Mouse (Mus musculus) kidney, embryonic 15.5 days (tissue): ENCODE data around the gene Mfn1. TPM values are rescaled to one million over a fixed set of nuclear protein-coding genes. Genes with fewer than 3 reads are reported as not detected.
A peak's percentile ranks its signal among the peaks of the same experiment; 100 is the strongest.

Experiments used
- ATAC-seq: fragments of 200-750 bp; cut with Nextera tagmentation; replicated peaks from 2 replicates; pipeline ENCODE4 v1.8.0; 2017; ENCODE audit warnings: moderate TSS enrichment; ENCODE audit not compliant: low FRiP score
- H3K27ac ChIP-seq: fragments of 300-500 bp; sonication (generic); 2 replicates; pipeline ENCODE4 v1.5.1; 2015; ENCODE audit warnings: mild to moderate bottlenecking, inconsistent platforms
- H3K27me3 ChIP-seq: fragments of 300-500 bp; sonication (generic); 2 replicates; pipeline ENCODE4 v1.6.1; 2015; ENCODE audit warnings: inconsistent platforms
- H3K36me3 ChIP-seq: fragments of 300-500 bp; sonication (generic); 2 replicates; pipeline ENCODE4 v1.6.1; 2015; ENCODE audit warnings: inconsistent platforms
- H3K4me1 ChIP-seq: fragments of 300-500 bp; sonication (generic); 2 replicates; pipeline ENCODE4 v1.6.1; 2015; ENCODE audit warnings: inconsistent platforms
- H3K4me2 ChIP-seq: fragments of 300-500 bp; sonication (generic); 2 replicates; pipeline ENCODE4 v1.6.1; 2015; ENCODE audit warnings: moderate library complexity, mild to moderate bottlenecking, inconsistent platforms
- H3K4me3 ChIP-seq: fragments of 300-500 bp; sonication (generic); replicated peaks from 2 replicates; pipeline ENCODE4 v1.5.1; 2015; ENCODE audit warnings: mild to moderate bottlenecking, inconsistent platforms
- H3K9ac ChIP-seq: fragments of 300-500 bp; sonication (generic); 2 replicates; pipeline ENCODE4 v1.6.1; 2015; ENCODE audit warnings: mild to moderate bottlenecking, inconsistent platforms
- H3K9me3 ChIP-seq: fragments of 300-500 bp; sonication (generic); replicated peaks from 2 replicates; pipeline ENCODE4 v1.6.1; 2016; ENCODE audit warnings: inconsistent platforms
- WGBS: fragments of 180-500 bp; shearing (Covaris S2); methylation state at CpG from one replicate; pipeline ENCODE4 v1.1.7; 2015; ENCODE audit warnings: mixed read lengths; 5-methylcytosine and 5-hydroxymethylcytosine counted together
- polyA plus RNA-seq: library from polyadenylated mRNA; unstranded; fragments of >200 nt; fragmentation: Nextera tagmentation; extraction: Ambion mirVana; gene quantifications from 2 replicates; pipeline ENCODE4 v1.2.1, GENCODE M21; 2015

Mfn1 gene
- polyA plus RNA-seq, 1 experiment from 2014 or later, result 32.3 TPM

DNA sequence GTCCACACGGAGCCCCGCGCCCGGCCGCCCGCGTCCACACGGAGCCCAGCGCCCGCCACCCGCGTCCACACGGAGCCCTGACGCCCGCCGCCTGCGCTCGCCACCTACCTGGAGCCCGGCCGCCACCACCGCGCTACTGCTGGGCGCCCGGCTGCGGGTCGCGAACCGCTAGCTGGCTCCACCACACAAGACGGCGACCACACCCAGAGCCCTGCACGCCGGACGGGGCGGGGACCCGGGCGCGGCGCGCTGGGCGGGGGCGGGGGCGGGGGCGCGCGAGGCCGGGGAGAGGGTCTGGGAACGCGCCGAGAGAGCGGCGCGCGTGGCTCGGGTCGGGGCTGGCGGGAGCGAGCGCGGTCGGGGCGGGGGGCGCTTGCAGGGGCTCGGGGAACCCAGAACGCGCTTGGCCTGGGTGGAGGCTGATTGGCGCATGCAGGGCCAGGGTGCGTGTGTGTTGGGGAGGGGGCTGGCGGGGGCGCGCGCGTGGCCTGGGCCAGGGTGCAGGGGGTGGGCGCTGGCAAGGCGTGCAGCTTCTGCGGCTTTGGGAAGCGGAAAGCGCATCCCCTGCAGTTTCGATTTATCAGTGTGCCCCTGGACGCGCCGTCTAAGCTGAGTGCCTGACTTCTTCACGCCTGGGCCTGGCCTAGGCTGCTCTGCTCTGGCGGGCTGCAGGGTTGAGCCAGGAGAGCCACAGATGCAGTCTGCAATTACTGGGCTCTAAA lies 87.2 kb downstream of the Mfn1 start, which contains the start of gene Gnb4:
TSS of gene Gnb4 (minus strand) at position 255 of the 722 bp plus-strand sequence.
- Histone ChIP-seq H3K4me2 (peak within 1 kb of the TSS; percentile 72), H3K27me3 (no peaks in the 10 kb centered on the region), H3K9me3 (no peaks in the 10 kb centered on the region), H3K4me1 (peaks cover 17% of the 10 kb centered on the region), H3K9ac (peak within 1 kb of the TSS; percentile 63), H3K4me3 (peak within 1 kb of the TSS; percentile 72), H3K36me3 (no peaks in the 10 kb centered on the region), H3K27ac (peak within 1 kb of the TSS; percentile 73)
- peak; percentile 91 for ATAC-seq
- under 1% methylated on average over 62 of the region's 83 CpGs for WGBS

GRCm38 (mm10) chr3:32617053-32617642 lies 87.9 kb downstream of the Mfn1 start:
- H3K4me1 ChIP-seq, result peaks cover 13% of the 10 kb centered on the region
- H3K4me3 ChIP-seq, result peak overlapping the region; percentile 72
- peak; percentile 50 for ATAC-seq
- peak overlapping the region; percentile 72 for H3K4me2 ChIP-seq
- peak overlapping the region; percentile 63 for H3K9ac ChIP-seq
- WGBS, result 24% methylated on average over 16 of the region's 16 CpGs
- H3K36me3 ChIP-seq, result no peaks in the 10 kb centered on the region
- H3K9me3 ChIP-seq, result no peaks in the 10 kb centered on the region
- H3K27ac ChIP-seq, result peak overlapping the region; percentile 73
- H3K27me3 ChIP-seq, result no peaks in the 10 kb centered on the region

- peaks cover 6% of the 10 kb centered on the region; the same call in 1 of the 2 replicates for H3K4me1 ChIP-seq
- no peak overlapping the region for H3K4me2 ChIP-seq
- no peaks in the 10 kb centered on the region for H3K9me3 ChIP-seq
- no peaks in the 10 kb centered on the region for H3K36me3 ChIP-seq
- no peak overlapping the region for H3K27ac ChIP-seq
- 79% methylated on average over 1 of the region's 1 CpGs for WGBS
- no peak overlapping the region for H3K9ac ChIP-seq
- H3K27me3 ChIP-seq, result no peaks in the 10 kb centered on the region
- no peak overlapping the region for H3K4me3 ChIP-seq
- no peak for ATAC-seq
Measured at GRCm38 (mm10) chr3:32621658-32622057, 92.4 kb downstream of the Mfn1 start.

- Histone ChIP-seq H3K4me3 (no peak overlapping the region), H3K4me1 (peaks cover 1% of the 10 kb centered on the region; the same call in 1 of the 2 replicates), H3K4me2 (no peak overlapping the region), H3K9me3 (no peaks in the 10 kb centered on the region), H3K36me3 (no peaks in the 10 kb centered on the region), H3K9ac (no peak overlapping the region), H3K27ac (no peak overlapping the region), H3K27me3 (no peaks in the 10 kb centered on the region)
- no peak for ATAC-seq
- 91% methylated on average over 3 of the region's 3 CpGs for WGBS
Measured at GRCm38 (mm10) chr3:32622106-32622505, 92.8 kb downstream of the Mfn1 start.

DNA sequence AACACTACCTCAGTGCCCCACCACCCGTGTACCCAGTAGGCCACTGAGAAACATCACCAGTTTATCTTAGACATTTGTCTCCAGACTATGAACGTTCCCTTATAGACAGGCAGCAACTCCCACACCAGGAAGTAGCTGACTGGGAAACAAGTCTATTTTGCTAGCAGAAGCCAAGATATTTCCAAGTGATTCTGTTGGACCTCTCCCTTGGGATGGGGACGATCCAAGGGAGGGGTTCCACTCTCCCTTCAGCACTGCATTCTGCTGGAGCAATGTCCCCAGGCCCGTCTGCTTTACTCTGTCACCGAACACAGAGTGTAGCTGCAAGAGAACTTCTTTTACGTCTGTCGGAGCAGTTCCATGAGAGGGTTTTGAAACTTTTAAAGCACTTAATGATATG lies 98.9 kb downstream of the Mfn1 start:
- no peaks in the 10 kb centered on the region for H3K36me3 ChIP-seq
- H3K27ac ChIP-seq, result no peak overlapping the region
- ATAC-seq, result no peak
- no peaks in the 10 kb centered on the region for H3K4me1 ChIP-seq
- H3K27me3 ChIP-seq, result no peaks in the 10 kb centered on the region
- no peak overlapping the region for H3K9ac ChIP-seq
- no peaks in the 10 kb centered on the region for H3K9me3 ChIP-seq
- H3K4me2 ChIP-seq, result no peak overlapping the region
- WGBS, result 79% methylated on average over 7 of the region's 7 CpGs
- no peak overlapping the region for H3K4me3 ChIP-seq

Other genes starting within 250 kb of the Mfn1 start
- gene Zmat3, start 163.5 kb upstream of the Mfn1 start, polyA plus RNA-seq, result 3.9 and 4.6 TPM in 2 replicates
- gene Pik3ca, start 131.8 kb upstream of the Mfn1 start, polyA plus RNA-seq, result 10.3 and 10.6 TPM in 2 replicates
- gene Kcnmb3, start 37.2 kb upstream of the Mfn1 start, polyA plus RNA-seq, result 0.13 TPM in 1 of 2 replicates, not detected in the other
- 32.8 and 36.1 TPM in 2 replicates for gene Zfp639, start 19.2 kb upstream of the Mfn1 start, polyA plus RNA-seq
- 51.0 and 54.4 TPM in 2 replicates for gene Gnb4, start 87.1 kb downstream of the Mfn1 start, polyA plus RNA-seq
- 186 and 188 TPM in 2 replicates for gene Actl6a, start 176.8 kb downstream of the Mfn1 start, polyA plus RNA-seq
- 325 and 379 TPM in 2 replicates for gene Ndufb5, start 207.5 kb downstream of the Mfn1 start, polyA plus RNA-seq
- gene Mrpl47, start 208.1 kb downstream of the Mfn1 start, polyA plus RNA-seq, result 39.8 and 40.1 TPM in 2 replicates